Mouse (Mus musculus) sigmoid colon, adult 10 weeks (tissue): ENCODE measurements around the gene Cbr2. TPM values are rescaled to one million over a fixed set of nuclear protein-coding genes. Genes with fewer than 3 reads are reported as not detected.

Experiments used
- polyA plus RNA-seq: library from polyadenylated mRNA; stranded (reverse); fragments of 350-450 nt; fragmentation: Illumina TruSeq; extraction: RNeasy Lipid Tissue Mini Kit (QIAGEN cat#74804); gene quantifications from one replicate; pipeline ENCODE4 v1.2.3, GENCODE M21; 2014; ENCODE audit warnings: low read depth, low replicate concordance

Gene Cbr2
- polyA plus RNA-seq, result 1.1 TPM

GRCm38 (mm10) chr11:120731858-120732680, at the start of gene Cbr2:
Cbr2 (minus strand) TSS chr11:120732114.

GRCm38 (mm10) chr11:120762672-120763041, 30.7 kb upstream of the Cbr2 start, which contains the start of gene Hmga1b:
Hmga1b (plus strand) TSS chr11:120762794.

GRCm38 (mm10) chr11:120727169-120727527, 4.8 kb downstream of the Cbr2 start, which contains the start of gene Dcxr:
Dcxr (minus strand) TSS chr11:120727281.

GRCm38 (mm10) chr11:120721124-120722066, 10.5 kb downstream of the Cbr2 start, which contains the start of gene Rac3:
Rac3 (plus strand) TSS chr11:120721470.

GRCm38 (mm10) chr11:120713580-120714518, 18.1 kb downstream of the Cbr2 start, which contains the start of the genes Cenpx and Lrrc45:
Cenpx (minus strand) TSS chr11:120713738.
Lrrc45 (plus strand) TSS chr11:120713925.

Other genes starting within 250 kb of the Cbr2 start
- 4.1 TPM for gene Mrpl12, start 247.5 kb downstream of the Cbr2 start, polyA plus RNA-seq
- gene Slc25a10, start 240.3 kb downstream of the Cbr2 start, polyA plus RNA-seq, result 1.6 TPM
- not detected for gene Gcgr, start 201.4 kb downstream of the Cbr2 start, polyA plus RNA-seq
- gene Mcrip1, start 182.4 kb downstream of the Cbr2 start, polyA plus RNA-seq, result not detected
- not detected for gene Ppp1r27, start 181.0 kb downstream of the Cbr2 start, polyA plus RNA-seq
- gene P4hb, start 158.9 kb downstream of the Cbr2 start, polyA plus RNA-seq, result 172 TPM
- gene Arhgdia, start 150.5 kb downstream of the Cbr2 start, polyA plus RNA-seq, result 30.1 TPM
- gene Alyref, start 133.7 kb downstream of the Cbr2 start, polyA plus RNA-seq, result 24.4 TPM
- 13.5 TPM for gene Anapc11, start 133.7 kb downstream of the Cbr2 start, polyA plus RNA-seq
- gene Npb, start 123.6 kb downstream of the Cbr2 start, polyA plus RNA-seq, result not detected
- gene Pcyt2, start 114.2 kb downstream of the Cbr2 start, polyA plus RNA-seq, result 14.6 TPM
- gene Sirt7, start 106.9 kb downstream of the Cbr2 start, polyA plus RNA-seq, result 13.4 TPM
- 13.6 TPM for gene Mafg, start 98.5 kb downstream of the Cbr2 start, polyA plus RNA-seq
- 5.8 TPM for gene Pycr1, start 88.3 kb downstream of the Cbr2 start, polyA plus RNA-seq
- not detected for gene Myadml2, start 84.0 kb downstream of the Cbr2 start, polyA plus RNA-seq
- not detected for gene Notum, start 70.9 kb downstream of the Cbr2 start, polyA plus RNA-seq
- 2.6 TPM for gene Aspscr1, start 59.1 kb downstream of the Cbr2 start, polyA plus RNA-seq
- gene Cenpx, start 18.4 kb downstream of the Cbr2 start, polyA plus RNA-seq, result 1.8 TPM
- 0.66 TPM for gene Lrrc45, start 18.2 kb downstream of the Cbr2 start, polyA plus RNA-seq
- not detected for gene Rac3, start 10.6 kb downstream of the Cbr2 start, polyA plus RNA-seq
- gene Dcxr, start 4.8 kb downstream of the Cbr2 start, polyA plus RNA-seq, result 0.76 TPM
- not detected for gene Hmga1b, start 30.7 kb upstream of the Cbr2 start, polyA plus RNA-seq
- 0.54 TPM for gene Rfng, start 52.1 kb upstream of the Cbr2 start, polyA plus RNA-seq
- gene Gps1, start 52.2 kb upstream of the Cbr2 start, polyA plus RNA-seq, result 5.2 TPM
- gene Dus1l, start 64.3 kb upstream of the Cbr2 start, polyA plus RNA-seq, result 4.3 TPM
- 2.1 TPM for gene Fasn, start 92.4 kb upstream of the Cbr2 start, polyA plus RNA-seq
- 0.82 TPM for gene Ccdc57, start 200.8 kb upstream of the Cbr2 start, polyA plus RNA-seq
- not detected for gene Slc16a3, start 216.4 kb upstream of the Cbr2 start, polyA plus RNA-seq